Mouse (Mus musculus) midbrain, embryonic 10.5 days (tissue): Measurements from ENCODE around the gene Ets1. TPM values are rescaled to one million over a fixed set of nuclear protein-coding genes. Genes with fewer than 3 reads are reported as not detected.

Source experiments
- DNase-seq: peaks from one replicate; pipeline ENCODE4 v3.0.0-alpha.2; 2017; ENCODE audit warnings: low spot score
- H3K27ac ChIP-seq: fragments of 300-500 bp; sonication (generic); replicated peaks from 2 replicates; pipeline ENCODE4 v1.5.1; 2016; ENCODE audit warnings: mild to moderate bottlenecking
- H3K27me3 ChIP-seq: fragments of 300-500 bp; sonication (generic); 2 replicates; pipeline ENCODE4 v1.6.1; 2016; ENCODE audit warnings: low read depth, mild to moderate bottlenecking; ENCODE audit not compliant: poor library complexity, severe bottlenecking
- H3K36me3 ChIP-seq: fragments of 300-500 bp; sonication (generic); 2 replicates; pipeline ENCODE4 v1.6.1; 2016; ENCODE audit warnings: mild to moderate bottlenecking, moderate library complexity
- H3K4me1 ChIP-seq: fragments of 300-500 bp; sonication (generic); 2 replicates; pipeline ENCODE4 v1.6.1; 2016
- H3K4me3 ChIP-seq: fragments of 300-500 bp; sonication (generic); 2 replicates; pipeline ENCODE4 v1.5.1; 2016; ENCODE audit warnings: mild to moderate bottlenecking, moderate library complexity
- H3K9me3 ChIP-seq: fragments of 300-500 bp; sonication (generic); replicated peaks from 2 replicates; pipeline ENCODE4 v1.6.1; 2016; ENCODE audit warnings: mild to moderate bottlenecking
- WGBS: fragments of 180-500 bp; shearing (Covaris S2); methylation state at CpG from one replicate; pipeline ENCODE4 v1.1.7; 2016; 5-methylcytosine and 5-hydroxymethylcytosine counted together
- polyA plus RNA-seq: library from polyadenylated mRNA; unstranded; fragments of >200 nt; fragmentation: Nextera tagmentation; extraction: Ambion mirVana; gene quantifications from 2 replicates; pipeline ENCODE4 v1.2.1, GENCODE M21; 2016

Ets1 gene
- polyA plus RNA-seq, 1 experiment from 2014 or later = 25.7 TPM

DNA sequence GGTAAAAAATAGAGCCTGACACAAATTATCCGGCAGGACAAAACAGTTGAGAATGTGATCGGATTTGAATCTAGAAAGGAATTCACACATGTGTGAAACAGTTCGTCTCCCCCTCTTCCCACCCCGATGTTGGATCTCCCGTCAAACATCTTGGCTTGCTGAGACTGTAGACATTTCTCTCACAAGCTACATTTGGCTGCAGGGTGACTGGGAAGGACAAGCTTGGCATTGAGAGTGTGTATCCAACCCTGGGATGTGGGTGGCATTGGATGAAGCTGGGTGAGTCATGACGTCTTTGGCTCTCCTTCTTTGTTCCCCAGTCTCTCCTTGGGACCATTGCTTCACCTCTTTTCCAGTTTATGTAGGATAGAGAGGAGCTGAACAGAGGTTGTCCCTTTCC, 16.4 kb upstream of the Ets1 start:
- H3K4me3 ChIP-seq = no peak overlapping the region
- H3K36me3 ChIP-seq = no peaks in the 10 kb centered on the region
- H3K9me3 ChIP-seq = no peaks in the 10 kb centered on the region
- H3K4me1 ChIP-seq = peaks cover 8% of the 10 kb centered on the region
- no peak for DNase-seq
- WGBS = 92% methylated on average over 6 of the region's 6 CpGs
- H3K27ac ChIP-seq = no peak overlapping the region
- peaks cover 50% of the 10 kb centered on the region for H3K27me3 ChIP-seq

DNA sequence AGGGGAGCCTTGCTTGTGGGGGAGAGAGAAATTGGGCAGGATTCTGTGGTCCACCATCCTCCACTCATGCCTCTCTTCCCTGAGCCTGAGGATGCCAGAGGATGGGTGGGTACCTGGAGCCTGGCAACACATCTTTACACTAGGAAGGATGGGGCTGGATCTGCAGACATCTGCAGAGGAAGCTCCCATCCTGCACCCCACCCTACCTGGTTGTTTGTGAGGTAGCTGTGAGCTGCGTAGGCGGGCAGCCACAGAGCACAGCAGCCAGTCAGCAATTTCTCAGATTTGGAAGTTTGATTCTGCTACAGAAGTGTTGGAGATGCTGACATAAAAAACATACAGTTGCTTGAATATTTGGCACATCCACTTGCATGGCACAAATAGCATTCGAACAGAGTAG, 15.6 kb upstream of the Ets1 start:
- Histone ChIP-seq H3K36me3 (no peaks in the 10 kb centered on the region), H3K4me1 (peaks cover 8% of the 10 kb centered on the region), H3K27me3 (peaks cover 42% of the 10 kb centered on the region), H3K27ac (no peak overlapping the region), H3K4me3 (no peak overlapping the region), H3K9me3 (no peaks in the 10 kb centered on the region)
- no peak for DNase-seq
- WGBS = 98% methylated on average over 3 of the region's 3 CpGs

DNA sequence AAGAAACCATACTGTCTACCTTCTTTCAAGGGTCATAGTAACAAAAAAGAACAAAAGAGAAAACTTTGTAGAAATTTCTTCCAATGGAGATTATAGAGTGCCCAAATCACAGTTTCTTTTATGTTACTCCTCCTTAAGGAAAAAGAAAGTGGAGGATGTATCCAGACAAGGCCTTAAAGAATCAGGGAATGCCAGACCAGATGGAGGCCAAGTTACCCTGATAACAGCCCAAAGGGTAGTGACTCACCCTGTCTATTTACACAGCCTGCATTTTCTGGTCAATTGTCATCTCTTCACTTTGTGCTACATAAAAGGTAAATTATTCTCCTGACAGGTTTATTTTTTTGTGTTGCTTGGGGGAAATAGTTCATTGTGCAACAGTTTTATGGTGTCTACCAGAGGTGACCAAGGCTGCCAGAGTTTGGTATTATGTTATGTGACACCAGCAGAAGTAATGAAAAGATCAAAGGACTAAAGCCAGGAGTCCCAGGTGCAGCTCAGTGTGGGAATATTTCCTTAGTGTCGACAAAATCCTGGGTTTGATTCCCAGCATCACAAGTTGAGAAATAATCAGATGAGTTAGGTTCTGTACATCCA, 6.5 kb upstream of the Ets1 start:
- Histone ChIP-seq H3K4me1 (no peaks in the 10 kb centered on the region), H3K27ac (no peak overlapping the region), H3K9me3 (no peaks in the 10 kb centered on the region), H3K27me3 (peaks cover 10% of the 10 kb centered on the region), H3K36me3 (no peaks in the 10 kb centered on the region), H3K4me3 (no peak overlapping the region)
- no peak for DNase-seq
- 59% methylated on average over 1 of the region's 1 CpGs for WGBS

DNA sequence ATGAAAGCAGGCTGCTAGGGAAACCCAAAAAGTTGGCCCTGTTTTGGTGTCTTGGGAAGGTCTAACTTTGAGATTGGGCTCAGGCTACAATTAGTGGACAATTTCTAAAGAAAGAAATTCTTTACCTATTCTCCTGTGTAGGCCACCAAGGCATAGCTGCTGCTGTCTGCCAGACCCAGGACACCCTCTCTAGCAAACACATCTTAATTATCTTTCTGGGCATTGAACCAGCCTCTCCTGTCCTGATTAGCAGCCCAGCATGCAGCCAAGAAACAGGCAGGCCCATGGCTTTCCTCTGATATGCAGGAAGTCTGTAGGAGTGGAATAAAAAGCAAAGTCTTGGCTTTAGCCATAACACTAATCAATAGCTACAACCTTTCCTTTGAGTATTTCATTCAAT, 4.7 kb upstream of the Ets1 start:
- no peak for DNase-seq
- peaks cover 21% of the 10 kb centered on the region for H3K27me3 ChIP-seq
- H3K36me3 ChIP-seq = no peaks in the 10 kb centered on the region
- H3K4me3 ChIP-seq = no peak overlapping the region
- peaks cover 8% of the 10 kb centered on the region for H3K4me1 ChIP-seq
- no peaks in the 10 kb centered on the region for H3K9me3 ChIP-seq
- H3K27ac ChIP-seq = no peak overlapping the region

DNA sequence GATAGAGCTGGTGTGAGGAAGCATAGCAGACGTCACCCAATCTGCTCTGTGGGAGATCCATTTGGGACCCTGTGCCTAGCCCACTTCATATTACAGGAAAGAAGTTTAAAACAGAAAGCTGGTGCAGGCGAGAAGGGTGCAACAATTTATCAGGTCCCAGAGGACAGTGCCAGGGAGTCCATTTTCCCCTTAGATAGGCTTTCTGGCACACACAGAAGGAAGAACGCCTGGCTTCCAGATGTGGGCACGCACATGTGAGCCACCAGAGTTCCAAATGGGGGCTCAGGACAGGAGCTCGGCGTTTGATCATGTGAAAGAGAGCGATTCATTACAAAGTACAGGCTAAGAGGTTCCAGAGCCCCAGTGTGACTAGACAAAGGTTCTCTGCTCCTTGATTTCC, 3.8 kb upstream of the Ets1 start:
- H3K27me3 ChIP-seq = peaks cover 27% of the 10 kb centered on the region

DNA sequence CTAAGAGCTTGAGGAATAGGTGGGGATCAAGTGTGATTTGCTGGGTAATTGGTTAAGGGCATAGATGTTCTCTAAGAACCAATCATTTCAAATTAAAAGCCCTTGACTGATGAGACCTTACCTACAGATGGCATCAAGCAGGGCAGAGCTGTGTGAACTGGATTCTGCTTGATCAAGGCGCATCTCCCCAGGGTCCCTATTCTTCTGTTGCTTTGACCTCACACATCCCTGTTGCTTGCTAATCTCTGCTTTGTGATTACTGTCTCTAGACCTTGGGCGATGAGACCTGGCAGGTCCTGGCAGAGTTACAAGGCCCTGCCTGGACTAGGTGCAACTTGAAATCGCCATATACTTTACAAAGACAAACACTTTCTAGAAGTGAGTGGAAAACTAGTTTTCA, 9.0 kb downstream of the Ets1 start:
- no peak for DNase-seq
- whole genome bisulfite sequencing = 23% methylated on average over 3 of the region's 3 CpGs
- H3K4me3 ChIP-seq = no peak overlapping the region
- H3K27ac ChIP-seq = no peak overlapping the region
- peaks cover 48% of the 10 kb centered on the region for H3K27me3 ChIP-seq
- H3K4me1 ChIP-seq = peaks cover 12% of the 10 kb centered on the region
- H3K9me3 ChIP-seq = no peaks in the 10 kb centered on the region
- no peaks in the 10 kb centered on the region for H3K36me3 ChIP-seq

More for the DNA sequence above, 3.8 kb upstream of the Ets1 start:
- Histone ChIP-seq H3K27ac (no peak overlapping the region), H3K36me3 (no peaks in the 10 kb centered on the region), H3K9me3 (no peaks in the 10 kb centered on the region), H3K4me3 (no peak overlapping the region), H3K4me1 (peaks cover 12% of the 10 kb centered on the region)
- WGBS = 80% methylated on average over 7 of the region's 7 CpGs
- DNase-seq = no peak

DNA sequence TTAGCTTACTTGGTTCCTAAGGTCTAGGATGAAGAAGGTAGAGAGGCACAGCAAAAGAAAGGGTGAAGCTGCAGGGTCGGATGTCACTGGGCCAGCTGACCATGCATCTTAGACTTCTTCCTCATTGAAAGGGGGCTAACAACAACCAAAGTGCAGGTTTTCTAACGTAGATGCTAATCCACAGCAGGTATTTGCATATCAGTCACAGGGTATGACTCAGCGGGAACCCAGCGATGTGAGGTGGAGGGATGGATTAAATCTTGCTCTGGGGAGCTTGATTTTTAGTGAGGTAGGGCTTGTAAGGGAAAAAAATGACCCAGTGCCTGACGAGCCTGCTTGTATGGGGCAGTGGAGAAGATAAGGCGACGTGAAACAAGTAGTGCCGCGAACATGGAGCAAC, 9.5 kb downstream of the Ets1 start:
- whole genome bisulfite sequencing = 12% methylated on average over 9 of the region's 9 CpGs
- Histone ChIP-seq H3K9me3 (no peaks in the 10 kb centered on the region), H3K27ac (no peak overlapping the region)

DNA sequence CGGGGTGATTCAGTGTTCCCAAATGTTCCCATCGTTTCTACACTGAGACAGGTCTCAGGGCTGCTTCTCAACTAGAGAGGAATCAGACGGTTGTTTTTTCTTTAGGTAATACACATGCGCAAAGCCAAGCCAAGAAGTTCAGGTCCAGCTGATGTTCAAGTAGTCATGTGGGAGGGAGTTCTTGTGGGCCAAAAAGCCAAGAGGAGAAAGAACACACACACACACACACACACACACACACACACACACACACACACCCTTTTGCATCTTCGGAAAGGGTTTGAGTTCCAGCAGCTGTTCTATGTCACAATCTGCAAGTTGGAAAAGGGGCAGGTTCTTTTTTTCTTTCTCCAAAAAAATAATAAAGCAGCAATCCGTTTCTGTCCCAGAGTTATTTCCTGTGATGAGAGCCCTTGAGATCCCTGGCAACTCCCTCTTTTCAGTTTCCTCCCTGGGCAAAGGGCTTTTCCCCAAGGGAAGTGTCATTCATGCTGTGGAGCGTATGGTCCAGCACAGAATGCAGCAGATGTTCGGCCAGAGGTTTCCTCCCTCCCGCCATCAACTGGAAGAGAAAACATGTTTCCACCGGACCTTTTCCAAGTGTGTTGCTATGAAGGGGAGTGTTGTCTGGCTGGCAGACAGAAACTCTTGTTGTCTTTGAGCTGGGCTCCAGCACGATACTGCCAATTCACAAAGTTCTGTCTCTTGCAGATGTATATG, 10.7 kb downstream of the Ets1 start:
- Histone ChIP-seq H3K27me3 (peaks cover 48% of the 10 kb centered on the region), H3K9me3 (no peaks in the 10 kb centered on the region), H3K4me3 (no peak overlapping the region), H3K27ac (no peak overlapping the region), H3K36me3 (no peaks in the 10 kb centered on the region), H3K4me1 (peaks cover 12% of the 10 kb centered on the region)
- no peak for DNase-seq
- WGBS = 54% methylated on average over 11 of the region's 11 CpGs

More for the DNA sequence above, 9.5 kb downstream of the Ets1 start:
- Histone ChIP-seq H3K4me3 (no peak overlapping the region), H3K4me1 (peaks cover 12% of the 10 kb centered on the region), H3K27me3 (peaks cover 48% of the 10 kb centered on the region), H3K36me3 (no peaks in the 10 kb centered on the region)
- no peak for DNase-seq

DNA sequence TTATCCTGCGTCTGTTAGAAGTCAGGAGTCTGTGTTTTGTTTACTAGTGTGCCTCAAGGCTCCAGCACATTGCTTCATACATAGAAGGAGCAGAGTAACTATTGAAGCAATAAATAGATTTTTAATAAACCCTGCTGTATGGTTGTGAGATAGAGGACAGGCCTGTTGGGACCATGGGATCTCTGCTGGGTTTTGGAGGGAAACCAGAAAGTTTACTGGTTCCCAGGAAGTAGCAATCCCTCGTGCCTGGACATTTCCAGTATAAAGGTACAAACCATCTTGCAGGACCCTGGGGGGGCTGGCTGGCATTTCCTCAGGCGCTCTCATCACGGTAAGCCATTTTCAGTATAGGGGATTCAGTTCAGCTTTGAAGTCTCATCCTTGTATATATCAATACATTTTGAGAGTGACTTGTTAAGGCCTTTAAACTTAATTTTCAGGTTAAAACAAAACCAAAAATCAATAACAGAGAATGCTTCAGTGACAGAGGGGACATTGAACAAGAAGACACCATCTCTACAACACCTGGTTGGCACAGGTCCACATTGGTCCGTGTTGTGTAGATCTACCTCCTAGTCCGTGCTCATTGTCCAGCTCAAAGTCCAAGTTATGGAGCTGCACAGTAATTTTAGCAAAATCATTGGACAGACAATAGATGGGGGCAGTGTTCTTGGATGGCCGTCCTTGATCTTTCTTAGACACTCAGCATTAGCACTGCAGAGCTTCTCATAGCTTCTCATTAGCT, 11.7 kb downstream of the Ets1 start:
- WGBS = 86% methylated on average over 7 of the region's 7 CpGs
- H3K27me3 ChIP-seq = peaks cover 48% of the 10 kb centered on the region
- H3K4me1 ChIP-seq = peaks cover 12% of the 10 kb centered on the region
- no peak overlapping the region for H3K4me3 ChIP-seq
- DNase-seq = no peak
- no peaks in the 10 kb centered on the region for H3K9me3 ChIP-seq
- no peak overlapping the region for H3K27ac ChIP-seq
- H3K36me3 ChIP-seq = no peaks in the 10 kb centered on the region

DNA sequence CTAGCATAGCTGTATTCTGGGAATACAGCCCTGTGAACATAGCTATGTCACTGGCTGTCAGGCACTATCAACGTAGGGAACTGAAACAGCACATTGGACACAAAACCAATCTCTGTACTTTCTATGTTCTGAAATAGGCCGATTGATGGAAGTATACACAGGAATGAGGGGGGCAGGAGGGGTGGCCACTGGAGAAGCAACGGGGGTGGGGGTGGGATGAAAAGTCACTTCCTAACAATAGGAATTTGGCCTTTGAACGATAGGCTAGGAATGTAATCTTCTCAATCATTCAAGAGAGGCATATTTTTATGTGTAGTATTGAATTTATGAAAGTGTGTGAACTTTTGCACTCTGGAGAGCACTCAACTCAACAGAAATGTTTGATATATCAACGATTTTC, 12.3 kb downstream of the Ets1 start:
- no peak for DNase-seq
- WGBS = 80% methylated on average over 5 of the region's 5 CpGs
- Histone ChIP-seq H3K9me3 (no peaks in the 10 kb centered on the region), H3K27ac (no peak overlapping the region), H3K27me3 (peaks cover 44% of the 10 kb centered on the region), H3K36me3 (no peaks in the 10 kb centered on the region), H3K4me1 (peaks cover 12% of the 10 kb centered on the region), H3K4me3 (no peak overlapping the region)

DNA sequence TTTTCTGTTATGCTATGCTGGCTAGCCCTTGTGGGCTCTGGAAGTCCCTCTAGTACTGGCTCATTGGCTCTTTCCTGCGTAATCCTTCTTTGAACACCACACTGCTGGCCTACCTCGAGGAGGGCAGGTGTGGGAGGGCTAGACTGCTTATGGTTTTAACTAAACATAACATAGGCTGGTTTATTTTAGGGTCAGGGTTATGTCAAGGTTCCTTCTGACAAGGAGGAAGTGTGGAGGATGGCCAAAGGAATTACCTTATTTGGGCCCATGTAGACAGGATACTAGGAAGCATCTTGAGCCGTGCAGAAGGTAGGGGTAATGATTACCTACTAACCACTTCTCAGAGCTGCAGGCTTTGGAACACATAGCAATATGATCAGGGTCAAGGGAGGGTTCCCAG, 14.7 kb downstream of the Ets1 start:
- Histone ChIP-seq H3K27ac (no peak overlapping the region), H3K27me3 (peaks cover 28% of the 10 kb centered on the region), H3K4me3 (no peak overlapping the region), H3K36me3 (no peaks in the 10 kb centered on the region), H3K9me3 (no peaks in the 10 kb centered on the region), H3K4me1 (peaks cover 6% of the 10 kb centered on the region)
- 84% methylated on average over 3 of the region's 3 CpGs for WGBS
- no peak for DNase-seq

DNA sequence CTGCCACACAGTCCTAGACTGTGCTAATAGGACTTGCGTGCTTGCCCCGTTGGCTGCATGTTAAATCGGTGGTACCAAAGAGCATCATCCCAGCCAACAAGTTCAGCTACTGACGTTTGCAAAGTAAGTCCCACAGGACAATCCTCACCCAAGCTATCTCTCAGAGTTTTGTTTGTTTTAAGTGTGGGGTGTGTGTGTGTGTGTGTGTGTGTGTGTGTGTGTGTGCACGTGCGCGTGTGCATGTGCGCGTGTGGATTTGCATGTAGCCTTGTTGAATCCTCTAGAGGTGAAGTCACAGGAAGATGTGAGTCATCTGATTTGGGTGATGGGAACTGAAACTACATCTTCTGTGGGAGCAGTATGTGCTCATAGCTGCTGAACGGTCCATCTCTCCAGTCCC, 16.1 kb downstream of the Ets1 start:
- Histone ChIP-seq H3K4me1 (no peaks in the 10 kb centered on the region), H3K4me3 (no peak overlapping the region), H3K27ac (no peak overlapping the region), H3K36me3 (no peaks in the 10 kb centered on the region), H3K9me3 (no peaks in the 10 kb centered on the region), H3K27me3 (peaks cover 15% of the 10 kb centered on the region)
- no peak for DNase-seq
- WGBS = 93% methylated on average over 10 of the region's 10 CpGs

DNA sequence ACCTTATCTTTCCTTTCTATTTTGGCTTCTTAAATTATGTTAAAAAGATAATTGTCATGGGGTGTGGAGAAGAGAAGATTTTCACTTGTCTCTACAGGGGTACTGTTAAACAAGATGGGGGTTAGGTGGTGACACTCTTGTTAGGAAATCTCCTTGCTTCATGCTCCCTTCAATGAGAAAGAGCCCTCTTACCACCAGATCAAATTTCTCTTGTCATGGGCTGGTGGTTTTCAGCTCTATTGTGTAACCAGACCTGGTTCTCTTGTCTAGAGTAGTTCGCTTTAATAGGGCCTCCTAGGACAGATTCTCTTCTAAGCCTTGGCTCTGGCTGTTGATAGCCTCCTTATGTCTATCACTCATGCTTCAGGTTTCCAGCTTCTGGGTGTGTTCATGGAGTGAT, 18.3 kb downstream of the Ets1 start:
- WGBS = 82% methylated on average over 1 of the region's 1 CpGs
- Histone ChIP-seq H3K9me3 (no peaks in the 10 kb centered on the region), H3K27me3 (no peaks in the 10 kb centered on the region; the same call in 1 of the 2 replicates), H3K36me3 (no peaks in the 10 kb centered on the region), H3K27ac (no peak overlapping the region), H3K4me1 (no peaks in the 10 kb centered on the region), H3K4me3 (no peak overlapping the region)
- DNase-seq = no peak
